Mouse (Mus musculus): ENCODE measurements around the gene Phactr4.

DNA sequence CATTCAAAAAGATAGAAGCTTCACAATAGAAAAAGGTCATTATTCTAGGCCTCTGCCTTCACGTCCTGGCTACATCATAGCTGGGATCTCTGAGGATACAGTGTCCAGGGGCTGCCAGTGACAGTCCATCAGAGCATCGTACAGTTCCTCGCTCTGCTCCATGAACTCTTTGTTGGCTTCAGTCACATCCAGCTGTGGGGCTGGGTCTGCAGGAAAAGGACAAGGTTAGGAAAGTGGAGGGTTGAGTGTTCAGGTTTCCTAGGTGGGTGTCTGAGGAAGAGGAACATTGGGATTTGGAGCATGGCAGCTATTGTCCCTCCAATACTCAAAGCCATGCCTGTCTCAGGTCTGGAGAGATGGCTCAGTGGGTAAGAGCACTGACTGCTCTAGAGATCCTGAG, 110.5 kb downstream of the Phactr4 start:
- TF ChIP-seq CTCF (IDR thresholded peaks at IDR 0.05; ENCODE audit: borderline replicate concordance, extremely low read depth, insufficient read depth, insufficient read length) (no peak), POLR2A (IDR thresholded peaks at IDR 0.05; ENCODE audit: borderline replicate concordance, extremely low read depth, insufficient read depth, insufficient read length, poor library complexity, severe bottlenecking) (no peak)
